Mouse (Mus musculus): Measurements from ENCODE around the gene Gstp3.
"Not testable (repeated sequence)": the region's sequence is repeated elsewhere in the genome, so short reads cannot be mapped to it uniquely, and the experiment has no call there.

The Gstp3 gene

DNA sequence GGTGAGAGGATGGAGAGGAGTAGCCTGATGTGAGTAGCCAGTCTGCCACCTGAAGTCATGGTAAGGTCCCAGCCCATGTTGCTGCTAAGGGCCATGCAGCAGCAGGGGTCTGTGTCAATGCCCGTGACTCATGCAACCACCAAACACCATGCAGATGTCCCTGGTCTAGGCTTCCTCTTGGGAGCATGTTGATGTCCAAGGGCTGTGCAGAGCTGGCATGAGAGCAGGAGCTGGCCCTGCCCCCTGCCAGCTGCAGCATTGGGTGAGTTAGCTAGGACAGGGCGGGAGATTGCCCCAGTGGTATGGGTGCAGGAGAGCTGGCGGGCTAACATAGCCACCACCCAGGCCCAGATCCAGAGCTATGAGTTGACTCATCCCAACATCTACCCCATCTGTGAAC is 31.1 kb upstream of the Gstp3 start:
- no peak for DNase-seq (ENCODE audit: low read depth, low spot score)

DNA sequence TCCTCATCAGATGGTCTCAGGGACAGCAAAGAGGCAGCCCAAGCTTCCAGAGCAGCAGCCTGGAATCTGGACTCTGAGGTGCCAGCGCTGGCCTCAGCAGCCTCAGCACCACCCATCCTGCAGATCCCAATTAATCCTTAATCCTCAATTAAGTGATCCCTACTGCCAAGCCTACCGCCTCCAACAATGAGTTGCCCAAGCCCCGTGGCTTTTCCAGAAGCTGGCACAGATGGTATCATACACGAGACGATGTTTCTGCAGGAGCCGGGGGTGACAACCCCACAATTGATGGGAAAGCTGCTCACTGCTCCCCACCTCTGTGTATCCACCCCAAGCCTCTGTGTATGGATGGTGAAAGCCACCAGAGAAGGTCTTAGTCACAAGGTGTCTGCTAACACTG is 29.8 kb upstream of the Gstp3 start:
- no peak for DNase-seq (ENCODE audit: low read depth, low spot score)

GRCm38 (mm10) chr19:4088146-4088545 is 28.8 kb upstream of the Gstp3 start:
- DNase-seq (ENCODE audit: low read depth, low spot score), result no peak

DNA sequence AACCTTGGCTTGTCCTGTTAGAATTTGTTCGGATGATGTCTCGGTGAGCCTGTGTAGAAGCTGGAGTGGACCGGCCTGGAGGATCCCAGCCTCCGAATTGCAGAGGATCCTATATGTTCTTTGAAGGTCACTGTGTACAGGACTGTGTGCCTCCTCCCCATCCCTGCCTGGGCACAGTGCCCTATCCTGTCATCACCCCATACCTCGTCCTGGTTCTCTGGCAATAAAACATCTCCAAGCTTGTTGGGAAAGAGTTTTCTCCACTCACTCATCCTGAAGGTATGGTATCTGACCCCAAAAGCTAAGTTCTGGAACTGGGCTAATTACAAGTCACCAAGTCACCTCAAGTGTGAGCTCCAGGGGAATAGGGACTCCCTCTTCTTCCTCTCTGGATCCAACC is 27.7 kb upstream of the Gstp3 start:
- no peak for DNase-seq (ENCODE audit: low read depth, low spot score)

DNA sequence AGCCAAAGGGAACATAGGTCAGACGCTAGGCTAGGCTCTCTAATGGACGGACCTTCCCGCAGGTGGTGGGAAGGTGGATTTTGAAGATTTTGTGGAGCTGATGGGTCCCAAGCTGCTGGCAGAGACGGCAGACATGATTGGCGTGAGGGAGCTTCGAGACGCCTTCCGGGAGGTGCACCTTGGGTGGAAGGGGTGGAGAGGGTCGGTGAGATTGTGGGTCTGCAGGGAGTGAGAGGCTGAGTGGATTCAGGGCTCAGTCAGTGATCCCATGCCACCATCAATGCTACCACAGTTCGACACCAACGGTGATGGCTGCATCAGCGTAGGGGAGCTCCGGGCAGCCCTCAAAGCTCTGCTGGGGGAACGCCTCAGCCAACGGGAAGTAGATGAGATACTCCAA is 26.8 kb upstream of the Gstp3 start:
- no peak for DNase-seq (ENCODE audit: low read depth, low spot score)

DNA sequence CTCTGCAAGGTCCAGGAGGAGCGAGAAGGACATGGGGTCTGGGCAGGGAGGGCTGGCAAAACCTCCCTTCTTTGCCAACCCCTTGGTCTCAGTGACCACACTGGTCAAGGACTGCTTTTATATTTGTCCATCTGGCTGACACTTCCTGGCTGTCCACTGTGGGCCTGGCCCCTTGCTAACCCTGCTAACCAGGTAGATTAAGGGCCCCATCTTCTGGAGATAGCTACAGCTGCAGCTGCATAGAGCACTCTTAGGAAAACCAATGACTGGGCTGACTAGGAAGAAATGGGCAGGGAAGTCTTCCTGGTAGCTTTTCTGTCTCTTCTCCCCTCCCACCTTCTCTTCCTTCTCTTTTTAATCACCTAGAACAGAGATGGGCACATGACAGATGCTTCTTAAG is 25.6 kb upstream of the Gstp3 start:
- no peak for DNase-seq (ENCODE audit: low read depth, low spot score)

DNA sequence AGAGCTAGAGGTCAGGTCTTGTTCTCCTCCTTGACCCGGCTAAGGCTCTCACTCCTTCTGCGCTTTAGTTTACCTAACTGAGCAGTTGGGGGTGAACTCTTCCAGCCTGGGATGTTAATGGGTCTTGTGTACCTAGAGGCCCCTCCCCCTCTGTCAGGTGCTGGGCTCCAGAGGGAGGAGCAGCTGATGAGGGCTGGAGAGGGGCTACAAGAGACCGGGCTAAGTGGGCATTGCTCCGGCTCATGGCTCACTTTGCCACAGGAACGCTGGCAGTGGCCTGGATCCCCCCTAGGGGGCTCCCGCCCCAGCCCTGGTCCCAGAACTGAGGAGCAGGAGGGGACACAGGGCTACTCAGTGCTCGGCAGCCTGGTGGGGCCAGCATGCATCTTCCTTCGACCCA is 24.5 kb upstream of the Gstp3 start:
- no peak for DNase-seq (ENCODE audit: low read depth, low spot score)

DNA sequence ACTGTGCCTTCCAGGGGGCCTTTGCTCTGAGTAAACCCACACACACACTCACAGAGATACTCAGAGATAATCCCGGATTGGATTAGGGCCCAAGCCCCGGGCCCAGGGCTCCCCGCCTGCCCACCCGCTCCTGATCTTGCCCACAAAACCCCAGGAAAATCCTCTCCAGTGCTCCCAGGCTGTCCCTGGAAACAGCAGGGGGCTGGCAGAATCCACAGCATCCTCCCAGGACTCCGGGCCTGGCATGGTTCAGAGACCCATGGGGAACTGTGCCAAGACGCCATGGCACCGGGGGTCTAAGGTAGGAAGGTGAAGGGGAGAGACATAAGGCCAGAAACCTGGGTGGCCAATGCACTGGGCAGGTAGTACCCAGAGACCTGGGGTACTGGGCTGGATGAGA is 23.9 kb upstream of the Gstp3 start:
- DNase-seq (ENCODE audit: low read depth, low spot score), result no peak

DNA sequence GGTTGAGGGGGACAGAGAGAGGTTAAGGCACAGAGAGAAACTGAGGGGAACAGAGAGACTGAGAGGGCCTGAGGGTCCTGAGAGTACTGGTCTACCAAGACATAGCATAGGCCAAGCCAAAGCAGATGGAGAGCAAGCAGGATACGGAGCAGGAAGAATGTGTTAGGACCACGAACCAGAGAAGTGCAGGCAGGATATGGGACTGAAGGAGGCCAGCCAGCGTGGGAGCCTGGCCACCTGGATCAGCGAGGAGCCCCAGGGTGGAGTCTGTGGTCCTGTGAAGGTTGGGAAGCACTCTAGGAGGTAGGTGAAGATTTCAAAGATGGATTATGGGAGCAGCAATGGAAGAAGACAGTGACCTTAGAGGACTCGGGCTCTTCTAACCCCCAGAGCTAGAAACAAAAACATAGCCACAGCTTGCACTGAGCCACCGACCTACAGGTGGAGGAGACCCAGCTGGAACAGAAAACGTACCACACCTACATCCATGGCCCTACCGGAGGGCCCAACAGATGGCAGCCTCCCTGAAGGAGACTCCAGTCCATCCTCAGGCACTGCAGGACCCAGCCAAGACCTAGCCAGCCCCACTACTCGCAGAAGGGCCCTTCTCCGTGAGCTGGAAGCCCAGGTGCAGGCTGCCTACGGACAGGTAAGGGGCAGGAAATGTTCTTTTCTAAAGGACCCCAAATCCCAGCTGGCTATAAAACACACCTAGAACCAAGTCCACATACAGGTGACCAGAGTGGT is 23.0 kb upstream of the Gstp3 start:
- no peak for DNase-seq (ENCODE audit: low read depth, low spot score)

DNA sequence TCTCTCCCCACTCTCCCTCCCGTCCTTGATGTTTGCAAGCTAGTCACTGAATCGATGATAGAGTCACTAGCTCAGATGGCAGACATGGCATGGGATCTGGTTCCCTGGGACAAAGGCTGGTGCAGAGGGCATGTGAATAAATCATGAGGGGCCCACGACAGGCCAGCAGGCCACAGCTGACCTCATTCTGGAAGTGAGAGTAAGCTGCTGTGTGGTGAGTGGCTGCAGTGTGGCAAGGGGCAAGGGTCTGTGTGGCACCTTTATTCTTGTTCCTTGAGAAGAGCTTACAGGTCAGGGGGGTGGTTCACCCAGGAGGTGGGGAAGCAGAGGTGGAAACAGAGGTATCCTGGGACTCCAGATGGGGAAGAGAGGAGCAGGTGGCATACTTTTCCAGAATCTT is 22.0 kb upstream of the Gstp3 start, which contains the start of gene Cabp2:
TSS of gene Cabp2 (plus strand) at position 185 of the 400 bp plus-strand sequence.
- no peak for DNase-seq (ENCODE audit: low read depth, low spot score)

DNA sequence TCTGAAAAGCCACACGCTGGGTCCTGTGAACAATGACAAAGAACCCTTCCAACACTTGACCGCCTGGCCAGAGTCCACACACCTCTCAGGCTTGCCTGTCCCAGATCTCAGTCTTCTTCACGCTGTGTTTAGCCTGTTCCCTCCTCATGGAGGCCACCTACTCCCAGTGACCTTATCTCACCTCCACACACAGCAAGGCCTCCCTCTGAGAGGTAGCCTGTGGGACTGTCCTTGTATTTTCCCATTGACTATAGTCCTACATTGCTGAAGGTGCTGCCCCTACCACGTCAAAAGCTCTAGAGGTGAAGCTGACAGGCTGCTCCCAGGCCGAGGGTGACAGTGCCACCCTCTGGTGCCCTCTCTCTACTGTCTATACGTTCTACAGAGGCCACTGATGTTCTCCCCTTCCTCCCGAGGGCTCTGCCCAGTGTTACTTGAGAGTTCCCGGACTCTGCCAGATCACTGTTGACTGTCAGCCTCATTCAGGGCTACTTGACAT is 21.2 kb upstream of the Gstp3 start:
- DNase-seq (ENCODE audit: low read depth, low spot score), result no peak

DNA sequence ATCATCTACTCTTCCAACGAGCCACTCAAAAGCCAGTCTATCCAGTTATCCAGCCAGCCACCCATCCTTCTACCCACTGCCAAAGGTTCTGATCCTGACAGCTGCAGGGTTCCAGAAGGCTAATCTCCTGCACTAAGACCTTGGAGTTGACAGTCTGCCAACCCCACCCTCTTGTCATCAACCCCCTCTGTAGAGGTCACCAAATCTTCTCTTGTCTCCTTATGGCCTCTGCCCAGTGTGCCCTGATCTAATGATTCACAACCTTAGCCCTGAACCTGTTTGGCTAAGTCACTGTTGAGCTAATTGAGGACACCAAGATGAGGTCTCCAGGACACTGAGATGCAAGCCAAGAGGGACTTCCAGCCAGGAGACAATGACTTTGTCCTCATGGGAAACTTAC is 20.2 kb upstream of the Gstp3 start:
- DNase-seq (ENCODE audit: low read depth, low spot score), result no peak

- DNase-seq (ENCODE audit: low read depth, low spot score), result no peak
These were observed 16.2 kb upstream of the Gstp3 start for GRCm38 (mm10) chr19:4075531-4075930.

DNA sequence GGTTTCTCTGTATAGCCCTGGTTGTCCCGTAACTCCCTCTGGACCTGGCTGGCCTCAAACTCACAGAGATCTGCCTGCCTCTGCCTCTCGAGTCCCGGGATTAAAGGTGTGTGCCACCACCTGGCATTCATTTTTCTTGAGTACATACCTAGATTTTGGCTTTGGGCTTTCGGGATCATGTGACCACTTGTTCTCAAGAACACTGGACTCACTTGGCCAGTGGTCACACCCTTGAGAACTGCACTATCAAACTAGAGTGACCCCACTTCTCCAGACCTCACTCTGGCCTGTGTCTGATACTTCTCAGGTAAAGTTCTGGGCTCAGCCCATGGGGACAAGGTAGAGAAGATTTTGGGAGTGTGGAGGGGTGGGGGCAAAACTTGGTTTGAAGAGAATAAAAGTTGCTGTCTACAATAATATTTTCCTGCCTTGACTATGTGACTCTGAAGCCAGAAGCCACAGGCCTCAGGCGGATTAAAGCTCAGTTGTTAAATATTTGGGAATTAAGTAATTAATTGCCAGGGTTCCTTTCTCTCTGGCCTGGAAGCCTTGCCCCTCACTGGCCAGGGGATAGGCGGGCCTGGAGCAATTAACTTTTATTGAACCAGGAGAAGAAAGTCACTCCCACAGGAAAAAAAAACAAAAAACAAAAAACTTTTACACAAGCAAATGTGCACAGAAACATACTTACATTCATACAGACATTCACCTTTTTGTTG is 13.5 kb upstream of the Gstp3 start:
- no peak for DNase-seq (ENCODE audit: low read depth, low spot score)

- DNase-seq (ENCODE audit: low read depth, low spot score), result no peak
These were observed 12.0 kb upstream of the Gstp3 start for GRCm38 (mm10) chr19:4071406-4071805.

DNA sequence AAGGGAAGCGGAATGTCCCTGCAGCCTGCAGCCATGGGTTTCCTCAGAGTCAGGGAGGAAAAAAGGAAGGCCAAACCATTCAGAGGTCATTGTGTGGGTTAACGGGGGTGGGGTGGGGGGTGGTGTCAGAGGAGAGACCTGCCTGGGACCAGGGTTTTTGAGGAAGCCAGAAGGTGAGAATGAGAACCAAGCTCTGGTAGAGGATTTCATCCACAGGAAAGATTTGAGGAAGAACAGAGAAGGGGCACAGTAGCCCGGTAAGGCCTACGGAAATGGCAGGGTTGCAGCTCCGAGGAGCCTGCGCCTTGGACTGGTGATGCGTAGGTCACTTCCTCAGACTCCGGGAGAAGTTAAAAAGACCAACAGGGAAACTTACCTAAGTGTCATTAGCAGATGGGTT is 11.4 kb upstream of the Gstp3 start:
- no peak for DNase-seq (ENCODE audit: low read depth, low spot score)

DNA sequence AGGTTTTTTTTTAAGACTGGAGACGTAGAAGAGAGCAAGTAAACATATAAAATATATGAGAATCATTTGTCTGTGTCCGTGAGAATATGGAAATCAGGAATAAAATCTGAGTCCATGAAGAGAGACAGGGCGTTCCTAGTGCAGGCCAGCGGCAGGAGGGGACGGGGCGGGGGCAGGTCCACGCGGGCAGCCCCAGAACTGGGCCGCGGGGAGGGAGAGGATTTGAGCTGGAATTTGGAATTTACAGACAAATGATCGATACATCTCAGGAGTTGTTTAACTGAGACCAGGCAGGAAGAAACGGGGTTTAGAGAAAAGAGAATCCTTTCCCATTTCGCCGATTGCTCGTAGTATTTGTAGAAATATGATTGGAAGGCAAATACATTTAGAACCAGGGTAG is 10.9 kb upstream of the Gstp3 start:
- no peak for DNase-seq (ENCODE audit: low read depth, low spot score)

- no peak for DNase-seq (ENCODE audit: low read depth, low spot score)
These were observed 9.5 kb upstream of the Gstp3 start for GRCm38 (mm10) chr19:4068717-4069410.

- DNase-seq (ENCODE audit: low read depth, low spot score), result not testable (repeated sequence)
These were observed 8.9 kb upstream of the Gstp3 start for GRCm38 (mm10) chr19:4068242-4068641.

DNA sequence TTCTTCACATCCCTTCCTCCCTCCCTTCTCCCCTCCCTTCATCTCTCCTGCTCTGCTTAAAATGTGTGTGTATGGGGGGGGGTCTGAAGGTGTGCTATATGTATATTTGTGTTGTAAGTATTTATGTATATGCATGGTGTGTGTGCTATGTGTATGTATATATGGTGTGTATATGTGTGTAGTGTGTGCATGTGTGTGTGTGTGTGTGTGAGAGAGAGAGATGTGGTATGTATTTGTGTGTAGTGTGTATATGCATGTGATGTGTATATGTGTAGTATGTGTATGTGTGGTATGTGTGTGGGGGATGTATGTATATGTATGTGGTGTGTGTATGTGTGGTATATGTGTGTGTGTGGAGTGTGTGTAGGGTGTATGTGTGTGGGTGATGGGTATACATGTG is 7.5 kb upstream of the Gstp3 start:
- no peak for DNase-seq (ENCODE audit: low read depth, low spot score)

GRCm38 (mm10) chr19:4066280-4066679 is 6.9 kb upstream of the Gstp3 start:
- DNase-seq (ENCODE audit: low read depth, low spot score), result no peak

- DNase-seq (ENCODE audit: low read depth, low spot score), result not testable (repeated sequence)
These were observed 5.1 kb upstream of the Gstp3 start for GRCm38 (mm10) chr19:4064501-4064900.
